Mouse (Mus musculus) kidney, adult 2 months (tissue): ENCODE data around the gene Cep78.

ENCODE experiments used
- CTCF ChIP-seq: fragments of 200-500 bp; conservative IDR thresholded peaks from 2 replicates; pipeline ENCODE4 v1.5.1; 2011; ENCODE audit warnings: low read depth, mild to moderate bottlenecking, control low read depth, low read length, moderate library complexity, mixed read lengths; ENCODE audit not compliant: insufficient read depth, insufficient read length
- POLR2A ChIP-seq: fragments of 200-500 bp; IDR thresholded peaks from one replicate; pipeline ENCODE4 v1.6.1; 2011; ENCODE audit warnings: low read depth, low read length, control low read depth

- TF ChIP-seq CTCF: no peak
- TF ChIP-seq POLR2A: no peak
Measured at GRCm38 (mm10) chr19:15948867-15949266, 35.9 kb downstream of the Cep78 start.
